Mouse (Mus musculus) liver, embryonic 14.5 days (tissue): Measurements from ENCODE around the gene 5730596B20Rik. TPM values are rescaled to one million over a fixed set of nuclear protein-coding genes. Genes with fewer than 3 reads are reported as not detected.

Experiments
- ATAC-seq: fragments of 200-750 bp; cut with Nextera tagmentation; 2 replicates; pipeline ENCODE4 v1.8.0; 2017; ENCODE audit warnings: moderate number of reproducible peaks, mild to moderate bottlenecking, moderate library complexity; ENCODE audit not compliant: insufficient read depth
- DNase-seq, 3 experiments: peaks; one replicate each; pipeline ENCODE4 v3.0.0-alpha.2; 2012 to 2013; ENCODE audit warnings: low read depth in 3 of 3, low spot score in 3 of 3
- H3K27ac ChIP-seq: fragments of 300-500 bp; sonication (generic); 2 replicates; pipeline ENCODE4 v1.5.1; 2014; ENCODE audit warnings: moderate library complexity, mild to moderate bottlenecking, control low read depth, inconsistent platforms
- H3K27me3 ChIP-seq: fragments of 300-500 bp; sonication (generic); 2 replicates; pipeline ENCODE4 v1.6.1; 2014; ENCODE audit warnings: mild to moderate bottlenecking, low read length, moderate library complexity; ENCODE audit not compliant: control insufficient read depth, insufficient read depth
- H3K36me3 ChIP-seq: fragments of 300-500 bp; sonication (generic); replicated peaks from 2 replicates; pipeline ENCODE4 v1.6.1; 2014; ENCODE audit warnings: low read depth; ENCODE audit not compliant: control insufficient read depth, insufficient read depth
- H3K4me1 ChIP-seq, 2 experiments: fragments of 200-500 bp in 1 of 2; fragments of 300-500 bp in 1 of 2; sonication (generic) in 1 of 2; replicated peaks; 2 replicates each; pipeline ENCODE4 v1.6.1; 2012 to 2014; ENCODE audit warnings: antibody characterized with exemption in 1 of 2, inconsistent platforms in 1 of 2, low read length in 1 of 2; ENCODE audit not compliant: control insufficient read depth in 2 of 2, insufficient read depth in 2 of 2
- H3K4me2 ChIP-seq: fragments of 300-500 bp; sonication (generic); 2 replicates; pipeline ENCODE4 v1.6.1; 2014; ENCODE audit warnings: low read depth, mild to moderate bottlenecking, control low read depth, moderate library complexity
- H3K4me3 ChIP-seq, 2 experiments: fragments of 200-500 bp in 1 of 2; fragments of 300-500 bp in 1 of 2; sonication (generic) in 1 of 2; 2 replicates each; pipeline ENCODE4 v1.5.1; 2012 to 2014; ENCODE audit warnings: low read depth in 2 of 2, low read length in 2 of 2, mild to moderate bottlenecking in 2 of 2, control low read depth in 1 of 2, inconsistent platforms in 1 of 2, moderate library complexity in 1 of 2; ENCODE audit not compliant: insufficient read depth in 1 of 2
- H3K9ac ChIP-seq: fragments of 300-500 bp; sonication (generic); replicated peaks from 2 replicates; pipeline ENCODE4 v1.6.1; 2014; ENCODE audit warnings: mild to moderate bottlenecking, control low read depth, moderate library complexity
- H3K9me3 ChIP-seq: fragments of 300-500 bp; sonication (generic); 2 replicates; pipeline ENCODE4 v1.6.1; 2016; ENCODE audit warnings: low read length, mixed read lengths; ENCODE audit not compliant: control insufficient read depth
- CTCF ChIP-seq: IDR thresholded peaks from 2 replicates; pipeline ENCODE4 v1.5.1; 2016; ENCODE audit warnings: antibody characterized with exemption, low read depth, control low read depth
- EP300 ChIP-seq: IDR thresholded peaks from 2 replicates; pipeline ENCODE4 v1.6.1; 2016; ENCODE audit warnings: antibody characterized with exemption, low read depth
- WGBS: fragments of 180-500 bp; shearing (Covaris S2); extraction: QIAGEN DNeasy Blood & Tissue Kit; methylation state at CpG from one replicate; pipeline ENCODE4 v1.1.7; 2014; ENCODE audit not compliant: insufficient replicate concordance; 5-methylcytosine and 5-hydroxymethylcytosine counted together
- polyA plus RNA-seq, 2 experiments: library from polyadenylated mRNA; depleted of rRNA in 1 of 2; stranded (reverse) in 1 of 2; unstranded in 1 of 2; fragments of >200 nt; fragmentation: Nextera tagmentation in 1 of 2; extraction: Ambion mirVana in 1 of 2; gene quantifications; 2 replicates each; pipeline versions ENCODE4 v1.2.1 to v1.2.3; 2012 to 2014

The 5730596B20Rik gene
- polyA plus RNA-seq, 2 experiments = 0.03 to 0.04 TPM

- Histone ChIP-seq H3K4me3 (no peak overlapping the region), H3K4me1 (no peaks in the 10 kb centered on the region; a peak in 1 of 4 replicates), H3K27me3 (peaks cover 96% of the 10 kb centered on the region), H3K27ac (no peak overlapping the region), H3K4me2 (peak overlapping the region; percentile 4; the same call in 1 of the 2 replicates), H3K9ac (no peak overlapping the region), H3K9me3 (no peaks in the 10 kb centered on the region), H3K36me3 (no peaks in the 10 kb centered on the region)
- no peak for DNase-seq
- TF ChIP-seq EP300 = no peak
- TF ChIP-seq CTCF = no peak
- no peak for ATAC-seq
- 2% methylated on average over 20 of the region's 20 CpGs for WGBS
Measured at GRCm38 (mm10) chr6:52156551-52157200, 20.6 kb upstream of the 5730596B20Rik start.

GRCm38 (mm10) chr6:52157466-52158275, 19.6 kb upstream of the 5730596B20Rik start:
- Histone ChIP-seq H3K4me3 (peak overlapping the region; percentile 41 to 57), H3K36me3 (no peaks in the 10 kb centered on the region), H3K27ac (no peak overlapping the region), H3K27me3 (peaks cover 98% of the 10 kb centered on the region), H3K9ac (no peak overlapping the region), H3K4me2 (peak overlapping the region; percentile 67), H3K4me1 (no peaks in the 10 kb centered on the region; a peak in 1 of 4 replicates), H3K9me3 (no peaks in the 10 kb centered on the region)
- TF ChIP-seq EP300 (no peak), CTCF (no peak)
- no peak for ATAC-seq
- no peak for DNase-seq
- WGBS = 1% methylated on average over 31 of the region's 32 CpGs

DNA sequence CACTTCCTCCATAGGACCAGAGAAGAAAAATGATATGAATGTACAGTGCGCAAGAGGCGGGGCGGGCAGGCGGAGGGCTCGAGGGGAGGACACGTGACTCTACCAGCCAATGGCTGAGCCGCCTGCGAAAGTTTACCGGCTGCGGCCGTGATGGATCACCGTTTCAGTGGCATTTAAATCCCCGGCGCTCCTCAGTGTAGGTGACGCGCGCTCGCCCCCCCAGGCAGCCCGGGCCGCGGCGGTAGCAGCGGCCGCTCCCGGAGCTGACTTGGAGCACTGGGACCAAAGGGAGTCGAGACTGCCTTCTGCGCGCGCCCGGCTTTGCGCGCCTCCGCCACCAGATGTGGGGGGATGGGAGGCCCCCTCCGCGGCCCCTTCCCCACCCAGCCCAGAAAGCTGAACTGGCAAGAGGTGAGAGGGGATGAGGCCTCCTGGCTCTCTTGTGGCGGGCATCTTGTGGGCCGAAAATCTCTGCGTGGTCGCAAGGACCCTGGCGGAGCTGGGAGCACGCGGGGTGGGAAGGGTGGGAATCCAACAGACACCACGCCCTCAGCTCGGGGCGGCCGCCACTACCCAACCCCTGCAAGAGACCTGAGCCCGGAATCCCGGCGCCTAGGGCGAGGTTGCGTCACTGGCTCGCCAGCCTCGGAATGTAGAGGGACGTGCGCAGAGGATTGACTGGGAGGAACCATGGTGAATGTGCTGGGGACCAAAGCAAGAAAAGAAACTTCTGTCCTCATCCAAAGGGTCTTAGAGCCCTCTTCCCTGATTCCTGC, 18.8 kb upstream of the 5730596B20Rik start, which contains the start of gene Hoxa1:
Gene Hoxa1, minus strand, starts transcription at position 42 of the 776 bp plus-strand sequence.
- 1% methylated on average over 55 of the region's 55 CpGs for WGBS
- H3K4me1 ChIP-seq = no peaks in the 10 kb centered on the region; a peak in 1 of 4 replicates
- H3K36me3 ChIP-seq = no peaks in the 10 kb centered on the region
- H3K4me2 ChIP-seq = peak within 1 kb of the TSS; percentile 67
- no peak for TF ChIP-seq EP300
- no peak for TF ChIP-seq CTCF
- DNase-seq (peak in 1 of 3 experiments; percentile 19), ATAC-seq (peak; percentile 47; the same call in 1 of the 2 replicates)
- H3K9ac ChIP-seq = no peak within 1 kb of the TSS
- H3K27me3 ChIP-seq = peaks cover 98% of the 10 kb centered on the region
- no peak within 1 kb of the TSS for H3K27ac ChIP-seq
- H3K9me3 ChIP-seq = no peaks in the 10 kb centered on the region
- peak within 1 kb of the TSS; percentile 53 to 57 for H3K4me3 ChIP-seq

GRCm38 (mm10) chr6:52159164-52159761, 18.0 kb upstream of the 5730596B20Rik start:
- ATAC-seq (no peak), DNase-seq (no peak)
- H3K4me1 ChIP-seq = no peaks in the 10 kb centered on the region; a peak in 1 of 4 replicates
- H3K4me3 ChIP-seq = peak overlapping the region; percentile 32 to 57; a peak in 3 of 4 replicates
- no peaks in the 10 kb centered on the region for H3K9me3 ChIP-seq
- no peaks in the 10 kb centered on the region for H3K36me3 ChIP-seq
- no peak overlapping the region for H3K9ac ChIP-seq
- peak overlapping the region; percentile 67 for H3K4me2 ChIP-seq
- H3K27ac ChIP-seq = no peak overlapping the region
- WGBS = 17% methylated on average over 12 of the region's 12 CpGs
- H3K27me3 ChIP-seq = peaks cover 98% of the 10 kb centered on the region
- TF ChIP-seq CTCF (no peak), EP300 (no peak)
